Mouse (Mus musculus) ES-CJ7 (cell line): ENCODE measurements at regions not wholly inside any gene's neighbourhood (a gene's known extent, or its start where the extent isn't known, plus 50 kb on each side); places are given as distances from the start of the nearest gene placed in this dataset.

Source experiments
- DNase-seq: peaks from one replicate; pipeline ENCODE4 v3.0.0; 2011; ENCODE audit warnings: low read depth, low spot score

GRCm38 (mm10) chr2:167757157-167757780, 67.6 kb upstream of the Tmem189 start:
- DNase-seq = no peak

- no peak for DNase-seq
Observed at GRCm38 (mm10) chr2:167756721-167757120, 67.1 kb upstream of the Tmem189 start.

GRCm38 (mm10) chr2:167754929-167755551, 65.4 kb upstream of the Tmem189 start:
- DNase-seq = no peak

- DNase-seq = no peak
Observed at GRCm38 (mm10) chr2:167753898-167754297, 64.3 kb upstream of the Tmem189 start.

GRCm38 (mm10) chr2:167752805-167753556, 63.4 kb upstream of the Tmem189 start:
- peak; percentile 60 for DNase-seq

- no peak for DNase-seq
Observed at GRCm38 (mm10) chr2:167751585-167751984, 62.0 kb upstream of the Tmem189 start.

GRCm38 (mm10) chr2:167748297-167748696, 58.7 kb upstream of the Tmem189 start:
- no peak for DNase-seq

GRCm38 (mm10) chr2:167747164-167747843, 57.7 kb upstream of the Tmem189 start:
- no peak for DNase-seq

GRCm38 (mm10) chr2:167746344-167746743, 56.7 kb upstream of the Tmem189 start:
- DNase-seq = no peak

- DNase-seq = no peak
Observed at GRCm38 (mm10) chr2:167745409-167745808, 55.8 kb upstream of the Tmem189 start.

GRCm38 (mm10) chr2:167744080-167744479, 54.5 kb upstream of the Tmem189 start:
- no peak for DNase-seq

GRCm38 (mm10) chr2:167742479-167742878, 52.9 kb upstream of the Tmem189 start:
- DNase-seq = no peak

GRCm38 (mm10) chr2:167740516-167741189, 51.0 kb upstream of the Tmem189 start:
- DNase-seq = no peak
